Comparison of ENCODE assay signal across 8 mouse cellular contexts in genomic region chr9:45907078-45907428, GRCm38 (mm10). TPM values are rescaled to one million over a fixed set of nuclear protein-coding genes. Genes with fewer than 3 reads are reported as not detected.
DNase-seq lines count a peak whose midpoint lies in the region; ATAC-seq and TF ChIP-seq lines count a peak whose summit lies in the region.

No protein-coding gene starts in this region.

- H3K4me2 ChIP-seq in heart, embryonic 13.5 days: peak overlapping the region; percentile 78
- H3K4me2 ChIP-seq in forebrain, embryonic 12.5 days: peak overlapping the region; percentile 83
- peak overlapping the region; percentile 80 for H3K4me2 ChIP-seq in limb, embryonic 13.5 days (replicated peaks)
- peak overlapping the region; percentile 72 for H3K4me2 ChIP-seq in neural tube, embryonic 13.5 days

- ATAC-seq in heart, embryonic 13.5 days (ENCODE audit: extremely low read depth, insufficient number of reproducible peaks, low FRiP score, low TSS enrichment): peak; percentile 4; the same call in 1 of the 2 replicates
- ATAC-seq in G1E (ENCODE audit: extremely low read depth, insufficient number of reproducible peaks, low FRiP score, poor library complexity, severe bottlenecking): no peak
- ATAC-seq in forebrain, embryonic 12.5 days (ENCODE audit: low FRiP score): peak; percentile 61; the same call in 1 of the 2 replicates
- 0 out of 2 replicates have a peak, but pooled peaks have one; percentile 13 for ATAC-seq in limb, embryonic 13.5 days (ENCODE audit: low FRiP score, low read depth)
- ATAC-seq in neural tube, embryonic 13.5 days (ENCODE audit: low read depth): no peak

- H3K9me3 ChIP-seq in heart, embryonic 13.5 days: no peaks in the 10 kb centered on the region
- H3K9me3 ChIP-seq in G1E (replicated peaks): no peaks in the 10 kb centered on the region
- H3K9me3 ChIP-seq in forebrain, embryonic 12.5 days: no peaks in the 10 kb centered on the region
- no peaks in the 10 kb centered on the region for H3K9me3 ChIP-seq in limb, embryonic 13.5 days
- no peaks in the 10 kb centered on the region for H3K9me3 ChIP-seq in neural tube, embryonic 13.5 days

- intact Hi-C loops in heart, postnatal 36 days (cut with DNase I): loop anchor here (1.0 to 5.0 kb wide), 3 partner anchors 48 to 365 kb away; partner anchors contain the start of genes Sidt2 and Zpr1
- intact Hi-C loops in left cerebral cortex, postnatal 25 days (cut with DNase I): loop anchor here (2.0 to 10.0 kb wide), 3 partner anchors 48 to 492 kb away; partner anchors contain the start of genes Bace1 and Sidt2

- peak overlapping the region; percentile 74 for H3K4me3 ChIP-seq in heart, embryonic 13.5 days
- peak overlapping the region; percentile 98 for H3K4me3 ChIP-seq in G1E (ENCODE audit: low read depth, low read length)
- H3K4me3 ChIP-seq in forebrain, embryonic 12.5 days (replicated peaks): peak overlapping the region; percentile 95
- H3K4me3 ChIP-seq in limb, embryonic 13.5 days: peak overlapping the region; percentile 83
- peak overlapping the region; percentile 68 for H3K4me3 ChIP-seq in neural tube, embryonic 13.5 days

- no peaks in the 10 kb centered on the region for H3K27me3 ChIP-seq in heart, embryonic 13.5 days (replicated peaks)
- H3K27me3 ChIP-seq in G1E (ENCODE audit: insufficient read depth, low read length): no peaks in the 10 kb centered on the region
- H3K27me3 ChIP-seq in forebrain, embryonic 12.5 days: no peaks in the 10 kb centered on the region
- H3K27me3 ChIP-seq in limb, embryonic 13.5 days: no peaks in the 10 kb centered on the region
- no peaks in the 10 kb centered on the region for H3K27me3 ChIP-seq in neural tube, embryonic 13.5 days

- H3K9ac ChIP-seq in heart, embryonic 13.5 days: peak overlapping the region; percentile 98
- H3K9ac ChIP-seq in forebrain, embryonic 12.5 days: peak overlapping the region; percentile 98
- H3K9ac ChIP-seq in limb, embryonic 13.5 days: peak overlapping the region; percentile 92
- H3K9ac ChIP-seq in neural tube, embryonic 13.5 days: peak overlapping the region; percentile 96

- no peak for DNase-seq in heart, postnatal 36 days
- no peak for DNase-seq in G1E (ENCODE audit: low spot score)
- no peak for DNase-seq in cerebellum, adult 11-12 months
- no peak for DNase-seq in left cerebral cortex, postnatal 25 days (ENCODE audit: low spot score in 2 of 2)

- H3K36me3 ChIP-seq in heart, embryonic 13.5 days: peaks cover 55% of the 10 kb centered on the region
- H3K36me3 ChIP-seq in G1E (replicated peaks): peaks cover 58% of the 10 kb centered on the region
- H3K36me3 ChIP-seq in forebrain, embryonic 12.5 days (replicated peaks): peaks cover 42% of the 10 kb centered on the region
- peaks cover 51% of the 10 kb centered on the region for H3K36me3 ChIP-seq in limb, embryonic 13.5 days
- H3K36me3 ChIP-seq in neural tube, embryonic 13.5 days: peaks cover 57% of the 10 kb centered on the region

- H3K4me1 ChIP-seq in heart, embryonic 13.5 days: peaks cover 26% of the 10 kb centered on the region
- peaks cover 35% of the 10 kb centered on the region for H3K4me1 ChIP-seq in G1E (ENCODE audit: insufficient read depth, low read depth, low read length)
- H3K4me1 ChIP-seq in forebrain, embryonic 12.5 days: peaks cover 22% of the 10 kb centered on the region
- peaks cover 24% of the 10 kb centered on the region for H3K4me1 ChIP-seq in limb, embryonic 13.5 days
- H3K4me1 ChIP-seq in neural tube, embryonic 13.5 days (replicated peaks): peaks cover 33% of the 10 kb centered on the region

- peak overlapping the region; percentile 98 for H3K27ac ChIP-seq in heart, embryonic 13.5 days (replicated peaks)
- peak overlapping the region; percentile 95 for H3K27ac ChIP-seq in forebrain, embryonic 12.5 days
- peak overlapping the region; percentile 69; the same call in 1 of the 2 replicates for H3K27ac ChIP-seq in limb, embryonic 13.5 days
- H3K27ac ChIP-seq in neural tube, embryonic 13.5 days (replicated peaks): peak overlapping the region; percentile 94

- TF ChIP-seq CTCF in G1E (IDR thresholded peaks at IDR 0.05; ENCODE audit: low read depth, low read length): no peak

- under 1% methylated on average over 19 of the region's 19 CpGs for WGBS in heart, embryonic 13.5 days
- under 1% methylated on average over 19 of the region's 19 CpGs for WGBS in forebrain, embryonic 12.5 days
- under 1% methylated on average over 19 of the region's 19 CpGs for WGBS in limb, embryonic 13.5 days
- WGBS in neural tube, embryonic 13.5 days: under 1% methylated on average over 19 of the region's 19 CpGs

RNA-seq across cellular contexts. Expression of gene Rnf214, which starts 0.3 kb away (rescaled TPM):
- 40.0 and 40.7 TPM in 2 replicates for polyA plus RNA-seq in heart, embryonic 13.5 days (2015; fragmentation: Nextera tagmentation; extraction: Ambion mirVana)
- total RNA-seq in heart, postnatal 36 days (2021): 10 to 100 TPM; 35.1 to 36.0 TPM
- total RNA-seq in G1E (2014; fragmentation: Nextera tagmentation) (33.5 and 42.4 TPM in 2 replicates), G1E (2017) (22.4 and 31.7 TPM in 2 replicates)
- polyA plus RNA-seq in G1E (2012): 11.2 and 16.7 TPM in 2 replicates
- 92.3 and 96.8 TPM in 2 replicates for polyA plus RNA-seq in forebrain, embryonic 12.5 days (2016; fragmentation: Nextera tagmentation; extraction: Ambion mirVana)
- 66.7 and 70.6 TPM in 2 replicates for polyA plus RNA-seq in limb, embryonic 13.5 days (2015; fragmentation: Nextera tagmentation; extraction: Ambion mirVana)
- polyA plus RNA-seq in neural tube, embryonic 13.5 days (2015; fragmentation: Nextera tagmentation; extraction: Ambion mirVana): 82.3 and 96.2 TPM in 2 replicates
- total RNA-seq in left cerebral cortex, postnatal 25 days (2021): 10 to 100 TPM; 70.9 to 77.5 TPM

RNA-seq across cellular contexts. Expression of gene Pcsk7, which starts 0.8 kb away (rescaled TPM):
- 16.4 TPM in 2 replicates for polyA plus RNA-seq in heart, embryonic 13.5 days (2015; fragmentation: Nextera tagmentation; extraction: Ambion mirVana)
- total RNA-seq in heart, postnatal 36 days (2021): 10 to 100 TPM; 13.5 to 15.6 TPM
- 7.1 and 7.3 TPM in 2 replicates for total RNA-seq in G1E (2014; fragmentation: Nextera tagmentation)
- total RNA-seq in G1E (2017): 11.8 and 19.1 TPM in 2 replicates
- 5.3 and 6.3 TPM in 2 replicates for polyA plus RNA-seq in G1E (2012)
- polyA plus RNA-seq in forebrain, embryonic 12.5 days (2016; fragmentation: Nextera tagmentation; extraction: Ambion mirVana): 21.7 TPM in 2 replicates
- polyA plus RNA-seq in limb, embryonic 13.5 days (2015; fragmentation: Nextera tagmentation; extraction: Ambion mirVana): 21.8 and 23.5 TPM in 2 replicates
- 23.8 and 25.2 TPM in 2 replicates for polyA plus RNA-seq in neural tube, embryonic 13.5 days (2015; fragmentation: Nextera tagmentation; extraction: Ambion mirVana)
- total RNA-seq in left cerebral cortex, postnatal 25 days (2021): 10 to 100 TPM; 22.3 to 25.0 TPM

RNA-seq across cellular contexts. Expression of gene Tagln, which starts 28.8 kb away (rescaled TPM):
- 151 and 203 TPM in 2 replicates for polyA plus RNA-seq in heart, embryonic 13.5 days (2015; fragmentation: Nextera tagmentation; extraction: Ambion mirVana)
- 10 to 100 TPM; 71.4 TPM for total RNA-seq in heart, postnatal 36 days (2021)
- total RNA-seq in G1E (2014; fragmentation: Nextera tagmentation): not detected in 2 replicates
- total RNA-seq in G1E (2017): 0.38 TPM in 1 of 2 replicates, not detected in the other
- polyA plus RNA-seq in G1E (2012): 0.03 and 0.07 TPM in 2 replicates
- polyA plus RNA-seq in forebrain, embryonic 12.5 days (2016; fragmentation: Nextera tagmentation; extraction: Ambion mirVana): 10.4 and 16.7 TPM in 2 replicates
- polyA plus RNA-seq in limb, embryonic 13.5 days (2015; fragmentation: Nextera tagmentation; extraction: Ambion mirVana): 17.3 and 19.1 TPM in 2 replicates
- 9.8 and 10.8 TPM in 2 replicates for polyA plus RNA-seq in neural tube, embryonic 13.5 days (2015; fragmentation: Nextera tagmentation; extraction: Ambion mirVana)
- 10 to 100 TPM in 1 of 2 experiments, 1 to 10 TPM in 1; 9.3 to 12.7 TPM for total RNA-seq in left cerebral cortex, postnatal 25 days (2021)

RNA-seq across cellular contexts. Expression of gene Sidt2, which starts 48.0 kb away (rescaled TPM):
- polyA plus RNA-seq in heart, embryonic 13.5 days (2015; fragmentation: Nextera tagmentation; extraction: Ambion mirVana): 35.5 and 36.3 TPM in 2 replicates
- 10 to 100 TPM; 79.7 to 89.1 TPM for total RNA-seq in heart, postnatal 36 days (2021)
- 54.4 and 78.3 TPM in 2 replicates for total RNA-seq in G1E (2014; fragmentation: Nextera tagmentation)
- 14.6 and 17.7 TPM in 2 replicates for total RNA-seq in G1E (2017)
- polyA plus RNA-seq in G1E (2012): 25.7 and 26.4 TPM in 2 replicates
- polyA plus RNA-seq in forebrain, embryonic 12.5 days (2016; fragmentation: Nextera tagmentation; extraction: Ambion mirVana): 26.8 and 30.7 TPM in 2 replicates
- polyA plus RNA-seq in limb, embryonic 13.5 days (2015; fragmentation: Nextera tagmentation; extraction: Ambion mirVana): 40.0 and 40.2 TPM in 2 replicates
- polyA plus RNA-seq in neural tube, embryonic 13.5 days (2015; fragmentation: Nextera tagmentation; extraction: Ambion mirVana): 39.2 and 44.2 TPM in 2 replicates
- total RNA-seq in left cerebral cortex, postnatal 25 days (2021): 10 to 100 TPM; 85.2 to 91.7 TPM

Comparison
In these comparisons a context has a peak if more than half of its experiments do, and no peak if none do; other contexts are left out.
1. ATAC-seq: peak in heart, embryonic 13.5 days (single experiment), forebrain, embryonic 12.5 days (single experiment) and limb, embryonic 13.5 days (single experiment); none in G1E (single experiment) and neural tube, embryonic 13.5 days (single experiment).
2. RNA of gene Tagln, which starts 28.8 kb away (polyA plus RNA-seq): 151 to 203 TPM in heart, embryonic 13.5 days, 17.3 to 19.1 TPM in limb, embryonic 13.5 days, 10.4 to 16.7 TPM in forebrain, embryonic 12.5 days and 9.8 to 10.8 TPM in neural tube, embryonic 13.5 days; 0.03 to 0.07 TPM in G1E; every median in the first group is over 10 times any median in the second.
3. Peak in every context shown above with its lines, with median percentiles within 50 percentile points of each other: H3K27ac ChIP-seq, H3K4me2 ChIP-seq, H3K4me3 ChIP-seq and H3K9ac ChIP-seq.